Comparison of ENCODE assay signal across 24 mouse cellular contexts in genomic region chr16:30749841-30750240, GRCm38 (mm10).
DNase-seq lines count a peak whose midpoint lies in the region; ATAC-seq lines count a peak whose summit lies in the region.
"Had no signal": no experiment of that assay in that cellular context is flagged by ENCODE, and none has a peak within 500 bp of the region (broad histone marks: within the 10 kb centered on the region; RNA-seq: fewer than 3 reads in every experiment).

No protein-coding gene starts in this region.

- H3K9me3 ChIP-seq in heart, embryonic 10.5 days: no peaks in the 10 kb centered on the region
- H3K9me3 ChIP-seq in heart, embryonic 11.5 days (replicated peaks; ENCODE audit: control insufficient read depth, low read length): no peaks in the 10 kb centered on the region
- H3K9me3 ChIP-seq: forebrain, embryonic 12.5 days; hindbrain, embryonic 12.5 days; limb, embryonic 13.5 days; liver, embryonic 13.5 days; lung, embryonic 15.5 days; neural tube, embryonic 15.5 days; stomach, embryonic 15.5 days had no signal

- H3K27me3 ChIP-seq in heart, embryonic 10.5 days (ENCODE audit: insufficient read depth, poor library complexity, severe bottlenecking): no peaks in the 10 kb centered on the region
- H3K27me3 ChIP-seq in heart, embryonic 11.5 days (ENCODE audit: control insufficient read depth, insufficient read depth, low read length): no peaks in the 10 kb centered on the region
- H3K27me3 ChIP-seq: forebrain, embryonic 12.5 days; hindbrain, embryonic 12.5 days; limb, embryonic 13.5 days; liver, embryonic 13.5 days; lung, embryonic 15.5 days; neural tube, embryonic 15.5 days; Patski; stomach, embryonic 15.5 days had no signal

- H3K36me3 ChIP-seq in heart, embryonic 10.5 days: no peaks in the 10 kb centered on the region
- no peaks in the 10 kb centered on the region for H3K36me3 ChIP-seq in heart, embryonic 11.5 days (ENCODE audit: control insufficient read depth, insufficient read depth, low read length)
- H3K36me3 ChIP-seq: forebrain, embryonic 12.5 days; hindbrain, embryonic 12.5 days; limb, embryonic 13.5 days; liver, embryonic 13.5 days; lung, embryonic 15.5 days; neural tube, embryonic 15.5 days; stomach, embryonic 15.5 days had no signal

- no peak for ATAC-seq in heart, embryonic 11.5 days (replicated peaks; ENCODE audit: insufficient number of reproducible peaks, low FRiP score, low TSS enrichment)
- ATAC-seq in megakaryocyte-erythroid progenitor cell, adult 5-6 weeks (replicated peaks; ENCODE audit: low FRiP score, low TSS enrichment, poor library complexity, severe bottlenecking): no peak
- ATAC-seq: Patski had no signal

- no peak overlapping the region for H3K9ac ChIP-seq in heart, embryonic 11.5 days (ENCODE audit: low read depth, low read length)
- H3K9ac ChIP-seq: forebrain, embryonic 12.5 days; hindbrain, embryonic 12.5 days; limb, embryonic 13.5 days; liver, embryonic 13.5 days; lung, embryonic 15.5 days; neural tube, embryonic 15.5 days; stomach, embryonic 15.5 days had no signal

- no peak overlapping the region for H3K4me2 ChIP-seq in heart, embryonic 11.5 days
- H3K4me2 ChIP-seq: forebrain, embryonic 12.5 days; hindbrain, embryonic 12.5 days; limb, embryonic 13.5 days; liver, embryonic 13.5 days; lung, embryonic 15.5 days; midbrain, embryonic 11.5 days; neural tube, embryonic 15.5 days; stomach, embryonic 15.5 days had no signal

- WGBS in heart, embryonic 10.5 days: 58% methylated on average over 3 of the region's 3 CpGs
- WGBS in heart, embryonic 11.5 days (ENCODE audit: insufficient replicate concordance): 59% methylated on average over 3 of the region's 3 CpGs

- no peak overlapping the region for H3K4me3 ChIP-seq in heart, embryonic 10.5 days
- no peak overlapping the region for H3K4me3 ChIP-seq in heart, embryonic 11.5 days (ENCODE audit: low read depth, low read length)
- H3K4me3 ChIP-seq: forebrain, embryonic 12.5 days; hindbrain, embryonic 12.5 days; limb, embryonic 13.5 days; liver, embryonic 13.5 days; lung, embryonic 15.5 days; neural tube, embryonic 15.5 days; stomach, embryonic 15.5 days had no signal

- H3K4me1 ChIP-seq in heart, embryonic 10.5 days: peaks cover 19% of the 10 kb centered on the region
- H3K4me1 ChIP-seq in heart, embryonic 11.5 days (ENCODE audit: control insufficient read depth, insufficient read depth, low read length): no peaks in the 10 kb centered on the region; the same call in 1 of the 2 replicates
- H3K4me1 ChIP-seq: liver, embryonic 13.5 days had no signal

- 0 out of 2 replicates have a peak overlapping the region, but pooled peaks have one; percentile 4 for H3K27ac ChIP-seq in heart, embryonic 10.5 days
- no peak overlapping the region for H3K27ac ChIP-seq in heart, embryonic 11.5 days (ENCODE audit: low read depth, low read length)
- H3K27ac ChIP-seq: forebrain, embryonic 12.5 days; hindbrain, embryonic 12.5 days; limb, embryonic 13.5 days; liver, embryonic 13.5 days; lung, embryonic 15.5 days; macrophage; neural tube, embryonic 15.5 days; stomach, embryonic 15.5 days had no signal

- DNase-seq in heart, embryonic 10.5 days (ENCODE audit: low spot score): no peak
- DNase-seq in heart, postnatal 25 days (ENCODE audit: low spot score): no peak
- DNase-seq in brain, adult 2 months (ENCODE audit: low read depth, low spot score): peak; percentile 90
- DNase-seq in cerebellum, adult 9-11 months: peak; percentile 56
- DNase-seq in gastrocnemius, postnatal 36 days: no peak
- DNase-seq: gastrocnemius, postnatal 14 days; heart, postnatal 10 days; kidney, adult 2 months; kidney, postnatal 10 days; liver, embryonic 13.5 days; right cerebral cortex, postnatal 25 days; thymus, adult 18-20 months; thymus, postnatal 4 days had no signal

- intact Hi-C loops in heart, postnatal 25 days (cut with DNase I): no loop called here
- intact Hi-C loops in gastrocnemius, postnatal 36 days (cut with DNase I): no loop called here

Comparison
In these comparisons a context has a peak if more than half of its experiments do, and no peak if none do; other contexts are left out.
1. DNase-seq: peak in brain, adult 2 months (single experiment) and cerebellum, adult 9-11 months (single experiment); none in heart, embryonic 10.5 days (single experiment), heart, postnatal 25 days (single experiment) and gastrocnemius, postnatal 36 days (0 of 2).